Mouse (Mus musculus) liver, adult 10 weeks (tissue): ENCODE results near the gene Lsm6. TPM values are rescaled to one million over a fixed set of nuclear protein-coding genes. Genes with fewer than 3 reads are reported as not detected.

ENCODE experiments used
- polyA plus RNA-seq: library from polyadenylated mRNA; stranded (reverse); fragments of 350-450 nt; fragmentation: Illumina TruSeq; extraction: RNeasy Lipid Tissue Mini Kit (QIAGEN cat#74804); gene quantifications from one replicate; pipeline ENCODE4 v1.2.3, GENCODE M21; 2014; ENCODE audit warnings: low read depth, low replicate concordance

The Lsm6 gene
- 91.3 TPM for polyA plus RNA-seq

GRCm38 (mm10) chr8:78820673-78821310, at the start of gene Lsm6:
Gene Lsm6, minus strand, starts transcription at chr8:78821140.

Other genes with a start within 250 kb of the Lsm6 start
- gene Zfp827, start 207.3 kb upstream of the Lsm6 start, polyA plus RNA-seq = 0.11 TPM